Mouse (Mus musculus): ENCODE data around the gene Gpr87.

The Gpr87 gene

GRCm38 (mm10) chr3:59139651-59140051 lies 55.3 kb downstream of the Gpr87 start:
- DNase-seq (ENCODE audit: low read depth), result peak; percentile 68

- no peak for DNase-seq (ENCODE audit: low read depth)
Observed at GRCm38 (mm10) chr3:59138946-59139468, 55.9 kb downstream of the Gpr87 start.

GRCm38 (mm10) chr3:59135911-59136653 lies 58.8 kb downstream of the Gpr87 start:
- DNase-seq (ENCODE audit: low read depth), result no peak

GRCm38 (mm10) chr3:59133189-59133588 lies 61.7 kb downstream of the Gpr87 start:
- no peak for DNase-seq (ENCODE audit: low read depth)

GRCm38 (mm10) chr3:59131966-59132365 lies 62.9 kb downstream of the Gpr87 start:
- DNase-seq (ENCODE audit: low read depth), result no peak

- DNase-seq (ENCODE audit: low read depth), result peak; percentile 46
Observed at GRCm38 (mm10) chr3:59131081-59131480, 63.8 kb downstream of the Gpr87 start.

DNA sequence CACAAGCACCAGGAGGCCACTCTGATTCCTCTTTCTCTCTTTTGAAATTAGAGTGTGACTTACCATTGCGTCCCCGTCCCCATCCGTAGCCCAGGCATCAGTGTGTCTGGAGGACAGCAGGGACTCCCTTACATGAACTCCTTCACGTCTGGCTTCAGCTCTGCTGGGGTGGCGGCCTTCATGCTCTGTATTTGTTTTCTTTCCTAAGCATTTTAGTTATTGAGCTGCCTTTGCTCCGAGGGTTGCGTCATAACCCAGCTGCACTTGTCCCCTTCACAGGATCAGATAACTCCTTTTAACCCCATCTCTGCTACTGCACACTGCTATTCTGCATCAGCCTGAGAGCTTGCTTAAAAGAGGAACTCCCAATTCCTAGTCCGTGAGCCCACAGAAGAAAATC lies 64.5 kb downstream of the Gpr87 start:
- peak; percentile 8 for DNase-seq (ENCODE audit: low read depth)

- no peak for DNase-seq (ENCODE audit: low read depth)
Observed at GRCm38 (mm10) chr3:59129547-59129946, 65.4 kb downstream of the Gpr87 start.

Measured in NIH3T3 (cell line).